Mouse (Mus musculus): Measurements from ENCODE around the gene Ndufs2.

Gene Ndufs2

DNA sequence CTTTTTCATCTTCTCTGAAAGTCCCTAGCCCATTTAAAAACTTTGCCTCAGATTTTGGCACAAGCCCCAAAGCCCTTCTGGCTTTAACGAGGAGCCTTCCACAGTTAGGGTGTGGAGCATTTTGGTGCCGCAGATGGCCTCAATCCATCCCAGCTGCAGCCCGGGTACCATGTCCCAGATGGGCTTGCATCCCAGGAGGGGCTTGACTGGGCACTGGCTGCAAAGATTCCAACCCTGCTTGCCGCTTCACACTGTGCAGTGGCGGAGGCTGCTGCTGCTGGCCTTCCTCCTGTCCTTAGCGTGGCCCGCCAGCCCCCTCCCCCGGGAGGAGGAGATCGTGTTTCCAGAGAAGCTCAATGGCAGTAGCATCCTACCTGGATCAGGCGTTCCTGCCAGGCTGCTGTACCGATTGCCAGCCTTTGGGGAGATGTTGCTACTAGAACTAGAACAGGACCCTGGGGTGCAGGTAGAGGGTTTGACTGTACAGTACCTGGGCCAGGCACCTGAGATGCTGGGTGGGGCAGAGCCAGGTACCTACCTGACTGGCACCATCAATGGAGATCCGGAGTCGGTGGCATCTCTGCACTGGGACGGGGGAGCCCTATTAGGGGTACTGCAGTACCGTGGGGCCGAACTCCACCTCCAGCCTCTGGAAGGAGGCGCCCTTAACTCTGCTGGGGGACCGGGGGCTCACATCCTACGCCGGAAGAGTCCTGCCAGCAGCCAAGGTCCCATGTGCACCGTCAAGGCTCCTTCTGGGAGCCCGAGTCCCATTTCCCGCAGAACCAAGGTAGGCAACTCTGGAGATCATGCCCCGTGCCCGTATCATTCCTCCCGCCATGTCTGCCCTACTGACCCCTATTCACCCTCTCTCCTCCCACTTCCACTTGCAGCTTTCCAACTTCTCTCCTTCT, at the start of gene Ndufs2:
Gene Ndufs2 (minus strand): TSS at position 709 of the 914 bp plus-strand sequence.
- no peak for DNase-seq

DNA sequence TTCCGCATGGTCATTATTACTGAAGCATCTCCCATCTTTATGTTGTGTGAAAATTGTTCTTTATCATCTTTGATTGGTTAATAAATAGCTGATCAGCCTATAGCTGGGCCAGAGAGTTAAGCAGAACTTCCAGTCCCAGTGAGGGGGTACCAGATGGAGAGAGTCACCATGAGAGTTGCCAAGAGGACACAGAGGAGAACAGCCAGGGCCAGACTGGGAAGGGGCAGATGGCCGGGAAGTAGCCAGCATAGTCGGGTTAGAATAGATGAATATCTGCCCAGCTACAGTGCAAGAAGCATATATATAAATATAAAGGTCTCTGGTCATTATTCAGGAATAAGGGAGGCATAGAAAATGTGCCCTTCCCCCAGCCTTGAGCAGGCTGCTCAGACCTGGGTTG, 47.0 kb upstream of the Ndufs2 start:
- peak; percentile 37 for DNase-seq

DNA sequence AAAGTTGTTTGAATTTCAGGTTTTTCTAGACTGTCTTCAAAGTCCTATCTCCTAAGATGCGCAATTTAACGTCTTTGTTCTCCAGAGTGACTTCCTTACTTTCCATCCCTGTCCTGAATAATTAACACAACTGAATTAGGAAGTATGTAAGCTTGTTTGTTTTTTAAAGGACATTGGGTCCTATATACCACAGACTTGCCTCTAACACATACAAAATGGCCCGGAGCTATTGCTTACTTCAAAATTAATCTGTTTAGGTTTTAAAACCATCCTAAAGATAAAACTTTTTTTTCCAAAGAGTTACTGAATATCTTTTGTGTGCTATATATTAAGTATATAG, 43.8 kb upstream of the Ndufs2 start:
- DNase-seq, result no peak

DNA sequence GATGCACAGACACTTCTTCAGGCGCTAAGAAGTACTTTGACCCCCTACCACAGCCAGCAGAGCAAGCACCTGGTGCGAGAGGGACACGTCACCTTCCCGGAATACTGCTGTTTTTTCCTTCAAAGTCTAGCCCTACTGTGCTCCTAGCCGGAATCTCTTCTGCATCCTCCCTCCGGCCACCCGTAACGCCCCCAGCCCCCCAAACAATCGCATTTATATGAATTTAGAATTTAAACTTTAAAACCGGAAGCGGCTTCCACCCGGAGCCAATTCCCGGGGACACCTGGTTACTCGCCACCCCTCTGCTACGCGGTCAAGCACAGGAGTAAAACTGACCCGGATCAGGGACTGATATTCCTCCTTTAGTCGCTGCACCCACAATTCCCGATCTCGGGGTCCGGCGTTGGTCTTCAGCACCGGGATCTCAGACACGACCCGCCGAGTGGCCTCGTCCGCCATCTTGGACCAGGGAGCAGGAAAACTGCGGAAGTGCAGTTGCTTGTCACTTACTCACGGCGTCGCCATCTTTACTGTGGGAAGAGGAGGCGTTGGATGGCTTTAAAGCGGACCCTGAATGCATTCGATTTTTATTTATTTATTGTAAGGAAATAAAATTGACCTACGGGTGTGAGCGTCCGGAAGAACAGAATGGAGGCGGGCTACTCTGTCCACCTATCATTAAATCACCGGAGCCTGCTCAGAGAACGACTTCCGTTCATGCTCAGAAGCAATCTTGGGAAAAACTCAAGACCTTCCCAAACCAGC, 43.3 kb upstream of the Ndufs2 start, which contains the start of gene Ufc1:
Gene Ufc1 (minus strand): TSS at position 727 of the 765 bp plus-strand sequence.
- DNase-seq, result peak; percentile 91

DNA sequence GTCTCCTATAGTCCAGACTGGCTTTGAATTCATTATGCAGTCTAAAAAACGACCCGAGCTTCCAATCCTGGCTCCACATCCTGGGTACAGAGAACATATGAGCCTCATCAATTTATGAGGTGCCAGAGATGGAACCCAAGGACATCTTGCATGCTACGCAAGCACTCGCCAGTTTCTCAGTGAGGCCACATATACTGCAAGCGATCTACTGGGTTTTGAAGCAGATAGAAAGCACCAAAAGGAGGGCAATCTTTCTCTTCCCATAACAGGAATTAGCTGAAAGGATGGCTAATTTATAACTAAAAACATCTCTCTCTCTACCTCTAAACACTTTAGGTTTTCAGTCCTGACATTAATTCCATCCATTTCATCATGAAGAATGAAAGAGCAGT, 42.7 kb upstream of the Ndufs2 start:
- DNase-seq, result no peak

DNA sequence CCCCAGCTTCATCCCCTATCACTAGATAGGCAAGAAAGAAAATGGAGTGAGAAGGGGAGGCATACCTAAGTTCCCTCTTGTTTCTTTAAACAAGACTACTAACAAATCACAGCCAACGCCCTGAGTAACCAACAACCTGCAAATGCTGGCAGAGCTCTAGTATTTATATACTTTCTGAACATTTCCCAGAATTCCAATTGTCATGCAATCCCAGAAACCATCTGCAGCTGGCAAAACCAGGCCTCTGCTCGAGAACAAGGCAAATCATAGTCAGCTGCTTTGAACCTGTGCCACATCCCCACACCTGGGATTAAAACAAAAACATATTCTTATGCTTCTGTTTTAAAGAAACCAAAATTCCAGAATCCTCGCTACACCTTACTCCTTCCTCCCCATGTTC, 42.2 kb upstream of the Ndufs2 start:
- DNase-seq, result peak; percentile 38

DNA sequence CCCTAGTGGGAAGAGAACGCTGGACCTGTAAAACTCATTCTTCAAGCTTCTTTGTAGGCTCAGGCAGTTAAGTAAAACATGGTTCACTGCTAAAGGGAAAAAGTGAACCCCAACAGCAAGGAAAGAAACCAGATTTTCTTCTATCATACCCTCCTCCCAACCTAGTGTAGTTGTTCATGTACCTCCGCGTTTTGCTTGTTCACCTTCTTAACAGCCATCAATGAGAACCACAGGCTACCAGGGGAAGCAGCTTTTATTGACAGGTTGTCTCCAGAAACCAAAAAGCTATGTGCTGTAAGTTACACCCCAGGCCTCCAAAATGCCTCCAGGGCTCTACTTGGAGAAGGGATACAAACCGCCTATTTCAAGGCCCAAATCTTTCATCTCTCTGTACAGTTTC, 37.1 kb upstream of the Ndufs2 start:
- DNase-seq, result peak; percentile 48

DNA sequence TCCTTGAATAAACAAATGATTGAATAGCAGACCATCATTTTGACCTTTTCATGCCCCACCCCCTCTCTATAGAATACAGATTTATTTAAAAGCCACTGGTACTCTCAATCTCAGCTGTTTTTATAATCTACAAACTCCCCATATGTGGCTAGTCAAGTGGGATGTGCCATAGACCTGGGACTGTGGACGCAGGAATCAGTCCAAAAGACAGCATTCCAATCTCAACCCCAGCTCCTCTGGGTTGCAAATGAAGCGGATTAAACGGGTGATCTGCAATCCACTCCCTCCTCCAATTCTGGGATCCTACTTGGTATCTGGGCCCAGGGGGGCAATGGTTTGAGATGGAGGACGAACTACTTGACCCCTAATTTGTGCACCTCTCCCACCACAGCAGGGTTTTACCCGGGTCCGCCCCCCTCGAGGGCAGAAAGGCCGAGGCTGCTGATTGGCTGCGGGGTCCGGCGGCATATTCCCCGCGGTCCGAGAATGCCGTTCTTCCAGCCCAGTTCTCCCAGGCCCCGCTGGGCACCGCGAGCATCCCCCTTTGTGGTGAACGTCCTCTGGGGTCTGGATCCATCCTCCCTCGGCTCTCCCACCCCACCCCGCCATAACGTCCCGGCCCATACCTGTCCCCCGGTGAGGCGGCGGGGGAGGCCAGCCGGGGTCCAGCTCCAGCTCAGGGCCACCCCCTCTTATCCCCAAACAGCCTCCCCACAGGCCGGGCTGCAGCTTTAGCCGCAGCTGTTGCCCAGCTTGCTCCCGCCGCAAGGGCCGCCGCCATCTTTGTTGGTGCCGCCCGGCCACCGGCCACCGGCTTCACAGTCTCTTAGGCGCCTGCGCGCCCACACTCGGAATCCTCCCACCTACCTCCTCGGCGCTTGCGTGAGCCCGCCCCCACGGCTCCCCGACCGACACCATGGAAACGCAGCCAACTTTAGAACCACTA, 36.2 kb upstream of the Ndufs2 start, which contains the start of gene Usp21:
Gene Usp21 (minus strand): TSS at position 856 of the 946 bp plus-strand sequence.
- peak; percentile 95 for DNase-seq

DNA sequence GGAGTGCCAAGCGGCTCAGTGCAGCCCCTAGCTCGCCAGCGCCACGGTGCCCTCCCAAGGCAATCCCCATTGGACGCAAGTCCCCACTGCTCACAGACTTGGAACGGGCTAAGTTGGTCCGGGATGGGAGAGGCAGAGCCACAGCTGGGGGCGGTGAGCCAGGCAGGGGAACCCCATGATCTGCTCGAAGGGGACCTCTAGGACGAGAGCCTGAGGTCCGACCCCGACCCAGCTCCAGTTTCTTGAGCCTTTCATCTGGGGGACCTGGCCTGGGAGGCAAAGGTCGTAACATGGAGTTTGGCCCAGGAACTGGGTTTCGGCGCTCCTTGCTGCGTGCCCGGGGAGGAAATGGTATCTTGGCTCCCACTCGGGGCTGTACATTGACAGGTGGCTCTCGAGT, 35.3 kb upstream of the Ndufs2 start:
- DNase-seq, result peak; percentile 59

DNA sequence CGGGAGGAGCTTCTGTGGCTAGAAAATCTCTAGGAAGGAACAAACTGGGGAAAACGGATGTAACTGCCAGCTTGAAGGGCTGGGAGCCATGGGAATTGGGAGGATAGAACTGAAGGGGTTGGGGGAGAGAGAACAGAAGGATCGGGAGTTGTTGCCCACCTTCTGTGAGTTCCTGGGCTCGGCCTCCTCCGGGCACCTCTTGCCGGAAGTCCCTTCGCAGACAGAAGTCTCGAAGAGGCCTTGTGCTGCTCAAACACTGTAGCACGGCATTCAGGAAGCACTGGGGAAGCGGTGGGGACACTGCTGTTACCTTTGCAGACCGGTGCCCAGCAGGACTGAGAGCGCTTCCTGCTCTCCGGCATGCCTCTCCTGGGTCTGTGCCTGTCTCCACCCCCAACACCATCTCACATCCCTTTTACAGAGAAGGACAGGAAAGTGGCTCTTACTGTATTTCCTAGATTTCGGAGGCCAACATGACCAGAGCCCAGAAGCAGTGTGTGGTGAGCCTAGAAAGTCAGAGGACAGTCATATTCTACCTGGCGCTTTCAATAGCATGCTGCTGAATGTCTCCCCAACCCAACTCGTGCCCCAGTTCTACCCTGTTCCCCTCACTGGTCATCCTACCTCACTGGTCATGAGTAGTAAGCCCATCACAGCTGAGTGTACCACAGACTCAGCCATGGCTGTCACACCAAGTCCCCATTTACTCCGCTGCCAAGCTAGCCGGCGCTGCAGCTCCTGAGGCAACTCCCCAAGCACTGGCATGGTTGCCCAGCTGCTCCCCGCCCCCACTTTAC, 34.1 kb upstream of the Ndufs2 start:
- DNase-seq, result peak; percentile 25

DNA sequence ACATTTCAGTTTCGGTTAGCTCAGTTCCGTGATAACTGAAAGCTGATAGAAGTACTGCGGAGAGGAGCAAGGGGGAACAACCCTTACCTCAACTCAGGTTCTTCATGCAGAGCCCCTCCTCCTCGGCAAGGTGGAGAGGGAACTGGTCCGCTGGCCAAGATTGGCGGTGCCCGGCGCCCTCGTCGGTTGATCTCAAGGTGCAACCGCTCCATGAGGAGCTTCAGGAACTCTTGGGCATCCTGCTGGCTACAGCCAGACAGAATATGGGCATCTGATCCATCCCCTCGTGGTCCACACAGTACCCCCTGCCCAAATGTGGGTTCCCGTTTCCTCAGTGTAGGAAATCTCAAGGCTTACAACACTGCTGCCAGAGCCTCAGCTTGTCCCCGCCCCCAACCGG, 33.3 kb upstream of the Ndufs2 start:
- DNase-seq, result peak; percentile 38

DNA sequence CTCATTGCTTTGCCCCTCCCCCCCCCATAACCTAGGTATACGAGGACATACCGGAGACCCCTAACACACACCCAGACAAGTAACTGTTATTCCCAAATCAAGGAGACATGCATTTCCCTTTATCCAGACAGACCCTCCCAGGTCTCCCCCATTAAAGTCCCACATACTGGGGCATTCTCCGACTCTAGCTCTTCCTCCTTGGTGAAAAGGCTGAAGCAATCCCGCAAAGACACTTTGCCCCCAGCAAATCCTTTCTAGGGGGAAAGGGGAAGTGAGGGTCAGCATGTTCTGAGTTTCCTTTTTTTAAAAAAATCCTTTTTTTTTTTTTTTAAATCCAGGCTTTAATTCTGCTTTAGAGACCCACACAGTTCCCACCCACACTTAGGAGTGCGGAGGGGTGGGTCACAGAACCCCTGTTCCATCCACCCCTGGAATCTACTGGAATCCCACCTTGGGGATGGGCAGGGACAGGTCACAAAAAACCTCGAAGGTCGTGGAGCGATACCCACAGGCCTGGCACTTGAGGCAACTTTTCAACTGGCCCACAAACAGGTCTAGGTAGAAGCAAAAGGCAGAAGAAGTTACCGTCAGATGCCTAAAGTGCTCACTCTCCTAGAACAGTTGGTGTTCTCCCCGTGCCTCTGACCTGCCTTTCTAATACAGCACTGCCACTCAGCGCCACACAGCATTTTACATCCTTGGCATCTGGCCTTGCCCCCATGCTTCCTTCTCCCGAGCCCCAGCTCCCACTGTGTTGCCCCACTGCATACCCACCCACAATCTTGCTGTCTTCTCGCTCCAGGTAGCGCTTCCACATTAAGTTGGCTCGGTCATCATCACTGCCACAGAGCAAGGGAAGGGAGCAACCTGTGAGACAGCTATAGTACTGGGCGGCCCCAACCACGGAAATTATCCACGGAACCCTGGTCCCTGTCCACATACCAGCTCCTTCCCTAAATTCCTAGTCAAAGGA, 32.3 kb upstream of the Ndufs2 start:
- DNase-seq, result peak; percentile 32

DNA sequence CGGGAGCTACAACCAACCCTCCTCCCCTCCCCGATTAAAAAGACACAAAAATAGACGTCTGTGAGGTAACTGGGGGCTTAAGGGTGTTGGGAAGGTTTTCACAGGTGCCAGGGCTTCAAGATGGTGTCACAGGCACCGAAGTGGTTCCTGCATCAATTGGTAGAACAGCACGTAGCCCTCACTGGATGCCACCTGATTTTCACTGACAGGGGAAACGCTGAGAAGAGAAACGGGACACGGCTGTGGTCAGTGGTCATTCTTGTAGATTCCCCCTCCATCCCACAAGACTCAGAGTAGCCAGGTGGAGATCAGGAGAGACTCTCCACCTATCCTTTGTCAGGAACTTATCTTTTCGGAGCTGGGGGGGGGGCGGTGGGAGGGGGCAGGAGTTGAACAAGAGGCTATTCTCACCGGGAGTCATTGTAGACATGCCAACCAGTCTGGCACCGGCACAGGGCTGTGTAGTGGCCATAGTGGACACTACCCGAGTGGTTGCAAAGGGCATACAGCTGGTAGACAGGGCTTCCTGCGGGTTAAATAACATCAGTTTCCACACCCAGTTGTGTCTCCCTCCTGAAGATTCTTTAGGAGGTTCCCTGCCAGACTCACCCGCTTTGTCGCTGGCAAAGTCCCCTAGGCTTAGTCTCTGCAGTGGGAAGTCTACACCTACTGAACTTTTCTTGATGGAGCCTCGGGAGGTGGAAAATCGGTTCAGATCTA, 31.1 kb upstream of the Ndufs2 start:
- peak; percentile 58 for DNase-seq

DNA sequence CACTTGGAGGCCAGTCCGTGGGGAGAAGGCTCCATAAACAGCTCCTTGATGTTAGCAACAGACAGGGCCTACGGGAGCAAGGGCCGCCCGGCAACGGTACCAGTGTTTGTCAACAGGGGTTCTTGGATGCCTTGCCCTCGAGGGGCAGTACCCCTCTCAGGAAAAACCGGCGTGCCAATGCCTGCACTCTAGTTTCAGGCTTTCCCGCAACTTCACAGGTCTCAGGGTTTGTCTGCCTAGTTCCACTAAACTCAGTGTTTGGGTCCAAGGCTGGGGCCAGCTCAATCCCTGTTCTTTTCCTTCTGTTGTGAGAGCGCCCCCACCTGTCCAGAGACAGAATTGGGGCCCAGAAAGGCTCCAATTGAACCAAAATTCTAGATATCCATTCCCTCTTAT, 30.3 kb upstream of the Ndufs2 start:
- peak; percentile 81 for DNase-seq

DNA sequence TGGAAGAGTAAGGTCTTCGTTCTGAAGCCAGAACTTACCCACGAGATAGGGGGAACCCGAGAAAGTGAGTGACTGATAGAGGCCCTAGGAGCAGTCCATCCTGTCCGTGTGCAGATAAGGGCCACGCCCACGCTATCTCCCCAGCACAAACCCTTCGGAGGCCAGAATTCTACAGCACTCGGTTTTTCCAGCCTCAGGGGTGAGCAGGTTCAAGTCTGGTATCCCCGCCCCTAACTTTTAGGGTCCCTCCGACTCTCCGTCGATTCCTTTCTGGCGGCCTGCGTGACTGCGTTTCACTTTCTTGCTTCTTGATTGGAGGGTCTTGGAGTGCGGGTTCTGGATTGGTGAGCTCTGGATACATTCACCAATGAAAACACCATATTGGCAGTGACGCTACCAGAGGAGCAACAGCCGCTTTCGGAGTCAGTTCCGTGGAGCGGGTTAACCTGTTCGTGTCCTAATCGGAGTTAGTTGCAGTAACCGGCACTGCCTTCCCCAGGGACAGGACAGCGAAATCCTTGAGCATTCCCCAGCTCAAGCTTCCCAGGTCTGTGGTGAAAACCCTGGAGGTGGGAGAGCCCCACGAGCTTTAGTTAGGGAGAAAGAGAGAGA, 29.8 kb upstream of the Ndufs2 start, which contains the start of gene Ppox:
Gene Ppox (minus strand): TSS at position 271 of the 612 bp plus-strand sequence.
- peak; percentile 96 for DNase-seq

DNA sequence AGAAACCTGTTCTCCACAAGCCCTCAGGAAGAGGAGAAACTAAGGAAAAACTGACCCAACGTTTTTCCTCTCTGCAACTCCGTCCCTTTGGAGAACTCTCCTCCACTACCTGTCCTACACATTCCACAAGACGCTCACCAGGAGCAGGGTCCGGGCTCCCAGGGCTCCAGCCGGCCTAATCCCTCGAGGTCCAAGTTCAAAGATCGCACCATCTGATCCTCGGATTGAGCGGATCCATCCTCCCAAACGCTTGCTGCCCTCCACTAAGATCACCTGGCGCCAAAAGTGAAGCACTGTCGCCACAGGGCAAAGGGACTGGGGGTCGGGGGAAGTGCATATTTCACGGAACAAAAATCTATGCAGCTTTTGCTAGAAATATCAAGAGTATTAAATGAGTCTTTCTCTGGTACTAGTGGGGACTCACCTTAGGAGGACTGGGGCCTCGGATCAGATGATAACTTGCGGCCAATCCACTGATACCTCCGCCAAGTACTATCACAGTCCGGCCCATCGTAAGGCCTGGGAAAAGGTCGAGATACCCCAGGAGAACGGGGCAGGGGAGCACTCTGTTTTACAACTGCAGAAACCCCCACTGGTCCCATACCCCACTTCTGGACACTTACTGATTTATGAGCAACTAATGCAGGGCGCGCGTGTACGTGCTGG, 29.2 kb upstream of the Ndufs2 start:
- peak; percentile 36 for DNase-seq

DNA sequence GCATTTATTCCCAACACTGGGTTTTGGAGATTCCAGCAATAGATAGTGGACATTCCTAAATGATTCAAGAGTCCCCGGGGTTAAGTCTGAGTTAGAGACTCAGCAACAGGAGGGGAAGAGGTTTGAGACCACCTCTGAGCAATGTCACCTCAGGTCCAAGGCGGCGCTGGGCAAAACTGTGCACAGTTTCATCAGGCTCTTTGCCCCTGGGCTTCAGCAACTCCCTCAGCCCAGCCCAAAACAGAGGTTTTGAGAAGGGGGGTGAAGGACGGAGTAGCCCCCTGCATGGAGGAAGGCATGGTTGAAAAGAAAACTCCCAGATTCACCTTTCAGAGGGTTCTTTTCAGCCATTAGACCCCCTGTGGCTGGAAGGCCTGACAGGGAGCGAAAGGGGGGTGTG, 28.5 kb upstream of the Ndufs2 start:
- DNase-seq, result peak; percentile 37

DNA sequence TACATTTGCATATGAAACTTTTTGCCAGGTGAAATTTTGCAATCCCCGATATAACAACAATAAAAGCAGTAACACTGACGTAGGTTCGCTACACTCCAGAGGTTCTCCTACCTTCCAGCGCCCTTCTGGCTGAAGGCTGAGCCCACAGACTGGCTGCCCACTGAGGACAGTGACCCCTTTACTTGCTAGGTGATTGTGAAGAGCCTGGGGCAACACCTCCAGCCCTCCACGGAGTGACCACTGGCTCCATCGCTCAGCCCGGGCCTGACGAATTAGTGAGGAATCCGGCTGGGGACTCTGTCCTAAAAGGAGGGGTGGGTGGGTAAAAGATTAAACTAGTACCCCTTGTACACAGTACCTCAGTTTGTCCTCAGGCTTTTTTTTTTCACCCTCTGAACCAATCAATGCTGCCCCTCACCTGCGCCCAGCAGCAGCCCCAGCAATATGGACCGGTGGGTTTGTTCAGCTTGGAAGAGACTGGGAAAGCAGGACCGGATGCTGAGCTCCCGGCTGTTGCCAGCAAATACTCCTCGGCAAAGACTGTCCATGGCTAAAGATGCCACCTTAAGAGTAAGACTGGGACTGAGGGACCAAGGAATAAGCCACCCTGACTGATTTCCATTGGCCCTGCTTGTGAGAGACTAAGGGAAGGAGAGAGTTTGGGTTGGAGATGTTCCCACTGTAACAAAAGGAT, 28.0 kb upstream of the Ndufs2 start:
- peak; percentile 22 for DNase-seq
